Mouse (Mus musculus) heart, adult 2 months (tissue): ENCODE measurements around the gene Hmgn1. TPM values are rescaled to one million over a fixed set of nuclear protein-coding genes. Genes with fewer than 3 reads are reported as not detected.
"Not testable (repeated sequence)": the region's sequence is repeated elsewhere in the genome, so short reads cannot be mapped to it uniquely, and the experiment has no call there.

Experiments
- DNase-seq, 2 experiments: peaks; one replicate each; pipeline ENCODE4 v3.0.0; 2021
- H3K27ac ChIP-seq: fragments of 200-600 bp; 2 replicates; pipeline ENCODE4 v1.8.1; 2022
- H3K27me3 ChIP-seq: fragments of 200-500 bp; 2 replicates; pipeline ENCODE4 v1.6.1; 2012; ENCODE audit warnings: mild to moderate bottlenecking, low read length, inconsistent platforms, mixed read lengths; ENCODE audit not compliant: control insufficient read depth, insufficient read depth
- H3K36me3 ChIP-seq: fragments of 200-500 bp; 2 replicates; pipeline ENCODE4 v1.6.1; 2012; ENCODE audit warnings: low read length, inconsistent platforms; ENCODE audit not compliant: control insufficient read depth, insufficient read depth
- H3K4me1 ChIP-seq: fragments of 200-500 bp; 2 replicates; pipeline ENCODE4 v1.6.1; 2011; ENCODE audit warnings: low read length; ENCODE audit not compliant: control insufficient read depth, insufficient read depth
- H3K4me3 ChIP-seq: fragments of 200-600 bp; 2 replicates; pipeline ENCODE4 v1.8.1; 2022
- H3K79me2 ChIP-seq: fragments of 200-500 bp; replicated peaks from 2 replicates; pipeline ENCODE4 v1.6.1; 2012; ENCODE audit warnings: mild to moderate bottlenecking, inconsistent platforms, low read length, moderate library complexity, mixed read lengths; ENCODE audit not compliant: control insufficient read depth, insufficient read depth
- H3K9ac ChIP-seq: fragments of 200-500 bp; 2 replicates; pipeline ENCODE4 v1.6.1; 2012; ENCODE audit warnings: low read depth, mild to moderate bottlenecking, control low read depth, inconsistent platforms, low read length, mixed read lengths
- CTCF ChIP-seq: fragments of 200-600 bp; IDR thresholded peaks from 2 replicates; pipeline ENCODE4 v1.8.1; 2022; ENCODE audit warnings: antibody characterized with exemption, mild to moderate bottlenecking, moderate library complexity
- EP300 ChIP-seq: fragments of 200-500 bp; IDR thresholded peaks from 2 replicates; pipeline ENCODE4 v1.6.1; 2011; ENCODE audit warnings: low read depth, low read length, control low read depth; ENCODE audit not compliant: insufficient read depth
- POLR2A ChIP-seq: fragments of 200-500 bp; IDR thresholded peaks from 2 replicates; pipeline ENCODE4 v1.6.1; 2011; ENCODE audit warnings: mild to moderate bottlenecking, low read depth, low read length, control low read depth; ENCODE audit not compliant: insufficient read depth
- WGBS: fragments of 180-500 bp; shearing (Covaris S2); methylation state at CpG from one replicate; pipeline ENCODE4 v1.1.7; 2018; 5-methylcytosine and 5-hydroxymethylcytosine counted together
- intact Hi-C: fragments of 180-260 bp; cut with DNase I; formaldehyde crosslinking; loops from one replicate; pipeline ENCODE4 v1.15.1; 2025
- polyA plus RNA-seq: library from polyadenylated mRNA; depleted of rRNA; stranded (reverse); fragments of >200 nt; gene quantifications from 2 replicates; pipeline ENCODE4 v1.2.3, GENCODE M21; 2012
- total RNA-seq, 2 experiments: library from RNA; stranded (reverse); gene quantifications; 2 replicates each; pipeline ENCODE4 v1.2.3; 2021

Gene Hmgn1
- total and polyA plus RNA-seq, 3 experiments: 14.6 to 53.1 (median 47.9) TPM

DNA sequence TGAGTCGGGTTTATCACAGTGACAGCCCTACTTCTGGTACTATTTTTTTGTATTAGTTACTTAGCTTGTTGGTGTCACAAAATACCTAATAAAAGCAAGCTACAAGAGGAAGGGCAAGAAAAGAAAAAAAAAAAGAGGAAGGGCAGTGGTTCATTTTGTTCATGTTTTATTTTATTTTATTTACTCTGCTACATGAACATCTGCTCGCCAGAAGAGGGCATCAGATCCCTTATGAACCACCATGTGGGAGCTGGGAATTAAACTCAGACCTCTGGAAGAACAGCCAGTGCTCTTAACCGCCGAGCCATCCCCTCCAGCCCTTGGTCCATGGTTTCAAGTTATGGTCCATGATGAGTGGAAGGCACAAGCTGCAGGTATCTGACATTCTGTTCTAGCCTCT lies 12.8 kb downstream of the Hmgn1 start:
- TF ChIP-seq CTCF (peak; percentile 41), EP300 (no peak)
- no peaks in the 10 kb centered on the region for H3K4me1 ChIP-seq
- no peak overlapping the region for H3K27ac ChIP-seq
- no peak overlapping the region for H3K4me3 ChIP-seq
- no peak for DNase-seq
- WGBS: 52% methylated on average over 4 of the region's 4 CpGs
- H3K9ac ChIP-seq: no peak overlapping the region
- no peaks in the 10 kb centered on the region for H3K27me3 ChIP-seq
- no peaks in the 10 kb centered on the region for H3K36me3 ChIP-seq
- H3K79me2 ChIP-seq: no peaks in the 10 kb centered on the region
- intact Hi-C loops: no loop called here

DNA sequence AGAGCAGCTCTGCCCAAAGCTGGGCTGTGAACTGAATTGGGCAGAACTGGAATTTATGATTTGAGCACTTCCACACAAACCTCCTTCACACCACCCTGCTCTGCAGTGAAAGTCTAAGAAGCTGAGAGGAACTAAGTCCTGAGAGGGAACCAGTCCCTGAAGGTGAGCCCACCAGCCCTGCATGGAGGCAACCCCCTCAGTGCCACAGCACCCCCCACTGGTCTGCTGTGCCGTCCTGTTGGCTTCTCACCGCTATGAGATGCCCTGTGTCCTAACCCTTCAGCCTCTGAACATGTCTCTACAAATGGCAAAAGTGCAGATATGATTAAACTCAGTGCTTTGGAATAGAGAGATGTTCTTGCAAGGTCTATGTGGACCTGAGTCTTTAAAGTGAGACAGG lies 14.8 kb downstream of the Hmgn1 start:
- Histone ChIP-seq H3K4me3 (no peak overlapping the region), H3K9ac (no peak overlapping the region), H3K27ac (no peak overlapping the region), H3K36me3 (no peaks in the 10 kb centered on the region), H3K79me2 (no peaks in the 10 kb centered on the region), H3K4me1 (no peaks in the 10 kb centered on the region), H3K27me3 (no peaks in the 10 kb centered on the region)
- no peak for DNase-seq
- intact Hi-C loops: no loop called here
- 71% methylated on average over 2 of the region's 2 CpGs for WGBS
- TF ChIP-seq POLR2A: no peak
- no peak for TF ChIP-seq CTCF
- TF ChIP-seq EP300: no peak

DNA sequence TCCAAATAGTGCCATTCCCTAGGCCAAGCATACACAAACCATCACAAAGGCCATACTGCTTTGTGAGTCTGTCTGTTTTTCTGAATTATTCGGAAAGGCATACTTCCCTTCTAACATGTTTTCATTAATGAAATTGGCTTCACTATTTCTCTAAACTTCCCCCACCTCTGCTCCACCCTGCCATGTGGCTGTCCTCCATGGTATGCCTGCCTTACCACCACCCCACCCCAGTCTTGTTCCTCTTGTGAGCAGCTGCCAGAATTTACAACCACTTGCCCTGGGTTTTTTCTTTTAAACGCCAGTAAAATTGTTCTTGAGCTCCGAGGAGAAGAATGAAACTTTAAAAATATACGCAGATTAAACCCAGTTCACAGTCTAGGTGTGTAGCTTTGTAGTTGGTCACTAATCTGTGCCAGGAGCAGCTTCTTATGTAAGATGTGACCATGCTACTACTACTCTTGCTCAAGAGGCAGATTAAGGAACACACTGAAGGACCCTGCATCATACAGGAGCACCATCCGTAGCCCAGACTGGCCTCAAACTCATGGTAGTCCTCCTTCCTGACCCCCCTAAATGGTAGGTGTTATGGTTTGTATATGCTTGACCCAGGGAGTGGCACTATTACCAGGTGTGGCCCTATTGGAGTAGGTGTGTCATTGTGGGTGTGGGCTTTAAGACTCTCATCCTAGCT lies 16.7 kb downstream of the Hmgn1 start:
- Histone ChIP-seq H3K27me3 (no peaks in the 10 kb centered on the region), H3K4me3 (no peak overlapping the region), H3K36me3 (no peaks in the 10 kb centered on the region), H3K79me2 (no peaks in the 10 kb centered on the region), H3K27ac (no peak overlapping the region), H3K4me1 (no peaks in the 10 kb centered on the region), H3K9ac (no peak overlapping the region)
- intact Hi-C loops: no loop called here
- TF ChIP-seq CTCF (no peak), EP300 (no peak), POLR2A (no peak)
- 83% methylated on average over 5 of the region's 5 CpGs for WGBS
- DNase-seq: no peak

GRCm38 (mm10) chr16:96109673-96110072 lies 17.9 kb downstream of the Hmgn1 start:
- Histone ChIP-seq H3K27ac (no peak overlapping the region), H3K4me3 (no peak overlapping the region), H3K27me3 (no peaks in the 10 kb centered on the region), H3K36me3 (no peaks in the 10 kb centered on the region), H3K79me2 (no peaks in the 10 kb centered on the region), H3K9ac (no peak overlapping the region), H3K4me1 (no peaks in the 10 kb centered on the region)
- WGBS: 60% methylated on average over 4 of the region's 4 CpGs
- no peak for DNase-seq
- no peak for TF ChIP-seq EP300
- TF ChIP-seq POLR2A: no peak
- TF ChIP-seq CTCF: no peak
- intact Hi-C loops: no loop called here

DNA sequence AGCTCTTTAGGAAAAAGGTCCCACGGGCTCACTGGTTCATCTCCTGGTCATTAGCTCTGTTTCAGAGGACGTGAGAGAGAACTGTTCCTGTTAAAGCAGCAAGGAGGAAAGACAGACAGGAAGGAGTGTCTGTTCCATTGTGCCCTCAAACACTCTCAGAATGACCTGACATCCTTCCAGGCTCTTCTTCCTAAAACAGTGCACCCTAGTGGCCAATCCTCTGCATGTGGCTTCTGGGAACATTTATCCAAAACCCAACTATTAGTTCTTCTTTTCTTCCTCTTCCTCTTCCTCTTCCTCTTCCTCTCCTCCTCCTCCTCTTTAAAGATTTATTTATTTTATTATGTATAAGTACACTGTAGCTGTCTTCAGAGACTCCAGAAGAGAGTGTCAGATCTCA lies 24.5 kb downstream of the Hmgn1 start:
- no peak overlapping the region for H3K4me3 ChIP-seq
- no peaks in the 10 kb centered on the region for H3K79me2 ChIP-seq
- no peaks in the 10 kb centered on the region for H3K4me1 ChIP-seq
- no peak overlapping the region for H3K9ac ChIP-seq
- H3K27ac ChIP-seq: no peak overlapping the region
- H3K27me3 ChIP-seq: no peaks in the 10 kb centered on the region
- DNase-seq: no peak
- intact Hi-C loops: no loop called here
- H3K36me3 ChIP-seq: no peaks in the 10 kb centered on the region
- no peak for TF ChIP-seq EP300
- TF ChIP-seq CTCF: peak; percentile 69
- 50% methylated on average over 2 of the region's 2 CpGs for WGBS

GRCm38 (mm10) chr16:96097811-96098210 lies 29.7 kb downstream of the Hmgn1 start:
- H3K36me3 ChIP-seq, H3K9ac ChIP-seq, intact Hi-C loops, H3K4me3 ChIP-seq, DNase-seq, H3K4me1 ChIP-seq, H3K79me2 ChIP-seq, H3K27ac ChIP-seq, H3K27me3 ChIP-seq: not testable (repeated sequence)

- Histone ChIP-seq H3K9ac (no peak overlapping the region), H3K4me1 (peaks cover 1% of the 10 kb centered on the region; the same call in 1 of the 2 replicates), H3K27ac (no peak overlapping the region), H3K36me3 (no peaks in the 10 kb centered on the region), H3K4me3 (no peak overlapping the region), H3K79me2 (no peaks in the 10 kb centered on the region), H3K27me3 (no peaks in the 10 kb centered on the region)
- WGBS: 85% methylated on average over 5 of the region's 5 CpGs
- DNase-seq: no peak
- intact Hi-C loops: no loop called here
- TF ChIP-seq EP300: no peak
Observed at GRCm38 (mm10) chr16:96095966-96096365, 31.6 kb downstream of the Hmgn1 start.
